Mouse (Mus musculus) adipocyte (in vitro differentiated cells): ENCODE results near the gene Zfp652.
A peak's percentile ranks its signal among the peaks of the same experiment; 100 is the strongest.

Experiments used
- DNase-seq: peaks from one replicate; pipeline ENCODE4 v3.0.0-alpha.2; 2016; ENCODE audit warnings: low spot score

The Zfp652 gene

GRCm38 (mm10) chr11:95809603-95810002 is 97.1 kb downstream of the Zfp652 start:
- DNase-seq, result no peak

GRCm38 (mm10) chr11:95810828-95811227 is 98.4 kb downstream of the Zfp652 start:
- DNase-seq, result no peak

- DNase-seq, result no peak
Measured at GRCm38 (mm10) chr11:95811741-95812140, 99.3 kb downstream of the Zfp652 start.

- DNase-seq, result no peak
Measured at GRCm38 (mm10) chr11:95812224-95812623, 99.8 kb downstream of the Zfp652 start.

- DNase-seq, result no peak
Measured at GRCm38 (mm10) chr11:95814101-95814500, 101.6 kb downstream of the Zfp652 start.

GRCm38 (mm10) chr11:95814857-95815256 is 102.4 kb downstream of the Zfp652 start:
- DNase-seq, result peak; percentile 43

GRCm38 (mm10) chr11:95815412-95815811 is 102.9 kb downstream of the Zfp652 start:
- peak; percentile 18 for DNase-seq

- no peak for DNase-seq
Measured at GRCm38 (mm10) chr11:95819138-95819537, 106.7 kb downstream of the Zfp652 start.

- no peak for DNase-seq
Measured at GRCm38 (mm10) chr11:95821511-95821910, 109.0 kb downstream of the Zfp652 start.

- no peak for DNase-seq
Measured at GRCm38 (mm10) chr11:95822437-95822836, 110.0 kb downstream of the Zfp652 start.

GRCm38 (mm10) chr11:95824071-95824876 is 111.8 kb downstream of the Zfp652 start, which contains the start of gene Phospho1:
Gene Phospho1, plus strand, starts transcription at chr11:95824499.
- peak; percentile 40 for DNase-seq

GRCm38 (mm10) chr11:95824877-95825243 is 112.4 kb downstream of the Zfp652 start:
- DNase-seq, result no peak

- no peak for DNase-seq
Measured at GRCm38 (mm10) chr11:95825625-95826024, 113.2 kb downstream of the Zfp652 start.

- DNase-seq, result no peak
Measured at GRCm38 (mm10) chr11:95826317-95827167, 114.1 kb downstream of the Zfp652 start.

GRCm38 (mm10) chr11:95827168-95827447 is 114.6 kb downstream of the Zfp652 start:
- no peak for DNase-seq

GRCm38 (mm10) chr11:95827464-95828085 is 115.1 kb downstream of the Zfp652 start:
- peak; percentile 86 for DNase-seq

- peak; percentile 37 for DNase-seq
Measured at GRCm38 (mm10) chr11:95828181-95828964, 115.9 kb downstream of the Zfp652 start.

GRCm38 (mm10) chr11:95829526-95830050 is 117.1 kb downstream of the Zfp652 start:
- no peak for DNase-seq

- no peak for DNase-seq
Measured at GRCm38 (mm10) chr11:95830411-95831275, 118.2 kb downstream of the Zfp652 start.

- DNase-seq, result no peak
Measured at GRCm38 (mm10) chr11:95831276-95831619, 118.8 kb downstream of the Zfp652 start.

- DNase-seq, result no peak
Measured at GRCm38 (mm10) chr11:95831641-95832040, 119.2 kb downstream of the Zfp652 start.
